Mouse (Mus musculus) limb, embryonic 14.5 days (tissue): ENCODE data around the gene Cfap57. TPM values are rescaled to one million over a fixed set of nuclear protein-coding genes. Genes with fewer than 3 reads are reported as not detected.
A peak's percentile ranks its signal among the peaks of the same experiment; 100 is the strongest.
"Not testable (repeated sequence)": the region's sequence is repeated elsewhere in the genome, so short reads cannot be mapped to it uniquely, and the experiment has no call there.

Source experiments
- ATAC-seq: fragments of 200-750 bp; cut with Nextera tagmentation; 2 replicates; pipeline ENCODE4 v1.8.0; 2017; ENCODE audit warnings: low read depth, moderate number of reproducible peaks, moderate TSS enrichment; ENCODE audit not compliant: low FRiP score
- DNase-seq: peaks from one replicate; pipeline ENCODE4 v3.0.0-alpha.2; 2015; ENCODE audit warnings: low spot score
- H3K27ac ChIP-seq: fragments of 300-500 bp; sonication (generic); replicated peaks from 2 replicates; pipeline ENCODE4 v1.5.1; 2014; ENCODE audit warnings: low read depth, mild to moderate bottlenecking, low read length, moderate library complexity, mixed read lengths
- H3K27me3 ChIP-seq: fragments of 300-500 bp; sonication (generic); 2 replicates; pipeline ENCODE4 v1.6.1; 2014; ENCODE audit warnings: low read length, mixed read lengths; ENCODE audit not compliant: control insufficient read depth, insufficient read depth
- H3K36me3 ChIP-seq: fragments of 300-500 bp; sonication (generic); 2 replicates; pipeline ENCODE4 v1.6.1; 2014; ENCODE audit warnings: mild to moderate bottlenecking, low read length, moderate library complexity, mixed read lengths; ENCODE audit not compliant: control insufficient read depth, insufficient read depth
- H3K4me1 ChIP-seq: fragments of 300-500 bp; sonication (generic); 2 replicates; pipeline ENCODE4 v1.6.1; 2014; ENCODE audit warnings: antibody characterized with exemption, low read length, mixed read lengths; ENCODE audit not compliant: control insufficient read depth, insufficient read depth
- H3K4me2 ChIP-seq: fragments of 300-500 bp; sonication (generic); replicated peaks from 2 replicates; pipeline ENCODE4 v1.6.1; 2014; ENCODE audit warnings: low read depth, mild to moderate bottlenecking, low read length, moderate library complexity; ENCODE audit not compliant: severe bottlenecking
- H3K4me3 ChIP-seq: fragments of 300-500 bp; sonication (generic); replicated peaks from 2 replicates; pipeline ENCODE4 v1.5.1; 2014; ENCODE audit warnings: low read length
- H3K9ac ChIP-seq: fragments of 300-500 bp; sonication (generic); 2 replicates; pipeline ENCODE4 v1.6.1; 2014; ENCODE audit warnings: mild to moderate bottlenecking, low read depth, low read length, moderate library complexity; ENCODE audit not compliant: severe bottlenecking
- H3K9me3 ChIP-seq: fragments of 300-500 bp; sonication (generic); 2 replicates; pipeline ENCODE4 v1.6.1; 2016; ENCODE audit warnings: low read length; ENCODE audit not compliant: control insufficient read depth
- POLR2A ChIP-seq: fragments of 200-500 bp; IDR thresholded peaks from 2 replicates; pipeline ENCODE4 v1.8.0; 2012; ENCODE audit warnings: inconsistent platforms, mild to moderate bottlenecking, moderate library complexity, borderline replicate concordance; ENCODE audit not compliant: insufficient read depth, insufficient read length; ENCODE audit errors: extremely low read depth
- WGBS: fragments of 180-500 bp; shearing (Covaris S2); extraction: QIAGEN DNeasy Blood & Tissue Kit; methylation state at CpG from one replicate; pipeline ENCODE4 v1.1.7; 2014; 5-methylcytosine and 5-hydroxymethylcytosine counted together
- polyA plus RNA-seq, 2 experiments: library from polyadenylated mRNA; depleted of rRNA in 1 of 2; stranded (reverse) in 1 of 2; unstranded in 1 of 2; fragments of >200 nt; fragmentation: Nextera tagmentation in 1 of 2; extraction: Ambion mirVana in 1 of 2; gene quantifications; 2 replicates each; pipeline versions ENCODE4 v1.2.1 to v1.2.3; 2012 to 2014

The Cfap57 gene
- polyA plus RNA-seq, 2 experiments, result 0.18 to 0.65 TPM

DNA sequence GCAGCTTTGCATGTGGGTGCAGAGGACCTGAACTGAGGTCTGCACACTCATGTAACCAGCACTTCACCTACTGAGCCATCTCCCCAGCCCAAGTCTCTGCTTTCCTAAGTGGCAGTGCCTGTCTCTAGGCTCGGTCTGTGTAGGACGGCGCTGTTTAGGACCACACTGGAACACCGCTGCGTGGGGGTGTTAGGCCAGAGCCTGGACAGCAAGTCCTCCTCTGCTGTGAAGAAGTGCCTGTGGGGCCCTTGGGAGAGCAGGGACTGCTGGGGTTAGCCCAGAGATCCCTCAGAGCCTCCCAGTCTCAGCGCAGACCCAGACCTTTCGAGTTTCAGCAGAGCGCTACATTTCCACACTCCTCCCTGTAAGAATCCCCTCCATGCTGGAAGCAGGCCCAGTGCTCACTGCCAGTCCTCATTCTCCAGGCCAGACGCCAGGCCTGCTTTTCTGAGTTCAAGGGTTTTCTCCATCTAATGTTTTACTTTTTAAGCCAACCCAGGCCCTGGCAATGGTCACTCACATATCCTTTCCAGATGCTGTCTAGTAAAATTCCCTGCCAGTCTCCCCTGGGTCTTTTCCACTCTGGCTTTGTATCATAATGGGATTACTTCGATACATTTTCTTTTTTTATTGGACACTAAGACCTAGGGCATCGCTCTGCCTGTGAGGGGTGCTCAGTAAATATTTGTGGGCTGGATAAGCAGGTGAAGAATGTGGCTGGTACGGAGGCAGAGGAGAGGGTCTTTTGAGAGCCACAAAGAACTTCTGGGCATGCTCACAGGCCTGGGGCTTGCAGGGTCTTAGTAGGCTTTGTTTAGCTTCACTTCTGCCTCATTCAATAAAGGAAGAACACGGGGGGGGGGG is 56.3 kb downstream of the Cfap57 start:
- H3K4me3 ChIP-seq, result no peak overlapping the region
- H3K9me3 ChIP-seq, result peaks cover 3% of the 10 kb centered on the region
- DNase-seq, result peak; percentile 79
- no peak overlapping the region for H3K9ac ChIP-seq
- no peaks in the 10 kb centered on the region for H3K27me3 ChIP-seq
- H3K36me3 ChIP-seq, result no peaks in the 10 kb centered on the region
- WGBS, result 54% methylated on average over 13 of the region's 13 CpGs
- H3K27ac ChIP-seq, result peak overlapping the region; percentile 85
- peak; percentile 73 for ATAC-seq
- no peak overlapping the region for H3K4me2 ChIP-seq
- TF ChIP-seq POLR2A, result no peak
- H3K4me1 ChIP-seq, result peaks cover 8% of the 10 kb centered on the region

DNA sequence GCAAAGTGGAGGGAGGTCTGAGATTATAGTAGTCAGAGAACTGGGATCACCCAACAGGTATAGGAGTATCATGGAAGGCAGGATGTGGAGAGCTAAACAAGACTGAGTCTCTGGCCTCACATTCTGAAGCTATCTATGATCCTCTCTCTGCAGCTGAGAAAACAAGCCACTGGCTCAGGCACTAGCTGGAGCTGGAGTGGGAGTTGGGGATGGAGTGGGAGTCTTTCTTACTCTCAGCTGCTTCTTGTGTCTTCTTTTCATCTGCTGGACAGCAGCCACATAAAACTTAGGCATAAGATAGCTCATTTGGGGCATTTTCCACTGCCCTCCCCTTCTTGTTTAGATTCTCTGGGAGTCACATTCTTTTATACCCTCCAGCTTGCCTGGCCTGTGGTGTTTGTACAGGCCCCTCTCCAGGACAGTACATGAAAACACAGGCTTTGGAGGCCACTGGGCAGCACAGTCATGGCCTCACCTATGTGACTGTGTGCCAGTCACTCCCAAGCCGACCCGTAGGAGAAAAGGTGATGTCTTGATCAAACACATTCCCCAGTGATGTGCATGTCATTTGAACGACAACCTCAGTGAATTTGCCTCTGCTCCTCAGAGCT is 67.4 kb downstream of the Cfap57 start:
- no peak overlapping the region for H3K4me2 ChIP-seq
- H3K4me3 ChIP-seq, result no peak overlapping the region
- H3K9me3 ChIP-seq, result no peaks in the 10 kb centered on the region
- ATAC-seq, result no peak
- H3K9ac ChIP-seq, result no peak overlapping the region
- H3K27me3 ChIP-seq, result no peaks in the 10 kb centered on the region
- no peak for TF ChIP-seq POLR2A
- H3K27ac ChIP-seq, result no peak overlapping the region
- no peak for DNase-seq
- WGBS, result 80% methylated on average over 3 of the region's 3 CpGs
- H3K4me1 ChIP-seq, result no peaks in the 10 kb centered on the region
- H3K36me3 ChIP-seq, result no peaks in the 10 kb centered on the region

DNA sequence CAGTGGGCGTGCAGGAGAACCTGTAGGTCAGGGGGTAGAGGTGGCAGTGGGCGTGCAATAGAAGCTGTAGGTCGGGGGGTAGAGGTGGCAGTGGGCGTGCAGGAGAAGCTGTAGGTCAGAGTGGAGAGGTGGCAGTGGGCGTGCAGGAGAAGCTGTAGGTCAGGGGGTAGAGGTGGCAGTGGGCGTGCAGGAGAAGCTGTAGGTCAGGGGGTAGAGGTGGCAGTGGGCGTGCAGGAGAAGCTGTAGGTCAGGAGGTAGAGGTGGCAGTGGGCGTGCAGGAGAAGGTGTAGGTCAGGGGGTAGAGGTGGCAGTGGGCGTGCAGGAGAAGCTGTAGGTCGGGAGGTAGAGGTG is 72.5 kb downstream of the Cfap57 start:
- H3K9me3 ChIP-seq, H3K4me3 ChIP-seq, H3K27ac ChIP-seq, H3K4me2 ChIP-seq, H3K36me3 ChIP-seq, H3K4me1 ChIP-seq, H3K27me3 ChIP-seq, ATAC-seq, H3K9ac ChIP-seq: not testable (repeated sequence)
- WGBS, result 87% methylated on average over 10 of the region's 10 CpGs
- peak; percentile 55 for DNase-seq

DNA sequence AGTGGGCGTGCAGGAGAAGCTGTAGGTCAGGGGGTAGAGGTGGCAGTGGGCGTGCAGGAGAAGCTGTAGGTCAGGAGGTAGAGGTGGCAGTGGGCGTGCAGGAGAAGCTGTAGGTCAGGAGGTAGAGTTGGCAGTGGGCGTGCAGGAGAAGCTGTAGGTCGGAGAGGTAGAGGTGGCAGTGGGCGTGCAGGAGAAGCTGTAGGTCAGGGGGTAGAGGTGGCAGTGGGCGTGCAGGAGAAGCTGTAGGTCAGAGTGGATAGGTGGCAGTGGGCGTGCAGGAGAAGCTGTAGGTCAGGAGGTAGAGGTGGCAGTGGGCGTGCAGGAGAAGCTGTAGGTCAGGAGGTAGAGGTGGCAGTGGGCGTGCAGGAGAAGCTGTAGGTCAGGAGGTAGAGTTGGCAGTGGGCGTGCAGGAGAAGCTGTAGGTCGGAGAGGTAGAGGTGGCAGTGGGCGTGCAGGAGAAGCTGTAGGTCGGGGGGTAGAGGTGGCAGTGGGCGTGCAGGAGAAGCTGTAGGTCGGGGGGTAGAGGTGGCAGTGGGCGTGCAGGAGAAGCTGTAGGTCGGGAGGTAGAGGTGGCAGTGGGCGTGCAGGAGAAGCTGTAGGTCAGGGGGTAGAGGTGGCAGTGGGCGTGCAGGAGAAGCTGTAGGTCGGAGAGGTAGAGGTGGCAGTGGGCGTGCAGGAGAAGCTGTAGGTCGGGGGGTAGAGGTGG is 73.0 kb downstream of the Cfap57 start:
- not testable (repeated sequence) for ATAC-seq
- 87% methylated on average over 22 of the region's 23 CpGs for WGBS

DNA sequence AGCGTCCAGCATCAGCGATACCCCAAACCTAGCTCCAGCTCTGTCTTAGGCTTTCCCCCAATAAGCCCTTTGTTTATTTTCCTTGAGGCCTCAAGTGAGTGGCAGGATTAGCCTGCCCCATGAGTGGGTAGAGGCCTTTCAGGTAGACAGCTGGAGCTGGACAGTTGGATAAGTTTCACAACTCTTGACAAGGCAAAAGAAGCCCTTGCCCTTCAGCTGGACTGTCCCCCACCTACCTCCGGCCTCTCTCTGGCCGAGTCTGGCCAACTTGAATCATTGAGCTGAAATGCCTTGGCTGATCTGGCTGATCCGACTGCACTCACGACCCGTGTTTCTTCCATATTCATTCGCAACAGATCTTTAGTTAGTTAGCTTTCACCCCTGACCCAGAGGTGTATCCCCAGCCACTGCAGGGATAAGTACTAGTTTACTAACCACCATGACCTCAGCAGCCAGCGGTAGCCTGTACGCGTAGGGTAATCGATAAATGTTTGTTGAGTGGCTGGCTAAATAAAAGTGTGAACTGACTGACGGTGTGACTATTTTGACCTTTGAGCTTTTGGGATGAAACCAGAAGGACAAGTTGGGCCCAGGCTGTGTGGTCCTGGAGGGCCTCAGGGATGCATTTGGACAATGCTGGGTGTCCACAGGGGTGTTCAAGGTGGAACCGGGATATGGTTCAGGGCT is 76.0 kb downstream of the Cfap57 start:
- no peak overlapping the region for H3K9ac ChIP-seq
- TF ChIP-seq POLR2A, result no peak
- 0 out of 2 replicates have a peak overlapping the region, but pooled peaks have one; percentile 29 for H3K4me3 ChIP-seq
- DNase-seq, result no peak
- no peaks in the 10 kb centered on the region for H3K36me3 ChIP-seq
- no peaks in the 10 kb centered on the region for H3K27me3 ChIP-seq
- H3K27ac ChIP-seq, result no peak overlapping the region
- ATAC-seq, result no peak
- peaks cover 3% of the 10 kb centered on the region; the same call in 1 of the 2 replicates for H3K9me3 ChIP-seq
- 78% methylated on average over 14 of the region's 14 CpGs for WGBS
- H3K4me1 ChIP-seq, result 0 out of 2 replicates have a peak, but pooled peaks cover 8% of the 10 kb centered on the region
- peak overlapping the region; percentile 60; the same call in 1 of the 2 replicates for H3K4me2 ChIP-seq

More for the DNA sequence above, 73.0 kb downstream of the Cfap57 start:
- H3K9me3 ChIP-seq, H3K27me3 ChIP-seq, H3K9ac ChIP-seq, DNase-seq, H3K36me3 ChIP-seq, H3K4me3 ChIP-seq, H3K4me2 ChIP-seq, H3K4me1 ChIP-seq, H3K27ac ChIP-seq: not testable (repeated sequence)
